Mouse (Mus musculus) ES-Bruce4 (cell line): Measurements from ENCODE around the gene Ddx47. TPM values are rescaled to one million over a fixed set of nuclear protein-coding genes. Genes with fewer than 3 reads are reported as not detected.

ENCODE experiments used
- H3K27ac ChIP-seq: 2 replicates; pipeline ENCODE4 v1.5.1; 2012; ENCODE audit warnings: low read length, inconsistent platforms; ENCODE audit not compliant: insufficient read depth
- H3K27me3 ChIP-seq: 2 replicates; pipeline ENCODE4 v1.6.1; 2012; ENCODE audit warnings: mild to moderate bottlenecking, low read length, inconsistent platforms; ENCODE audit not compliant: control insufficient read depth, poor library complexity, insufficient read depth, severe bottlenecking
- H3K36me3 ChIP-seq: 2 replicates; pipeline ENCODE4 v1.6.1; 2012; ENCODE audit warnings: inconsistent platforms, mild to moderate bottlenecking, low read length, moderate library complexity; ENCODE audit not compliant: control insufficient read depth, poor library complexity, insufficient read depth, severe bottlenecking
- H3K4me1 ChIP-seq: one replicate; pipeline ENCODE4 v1.8.1; 2011; ENCODE audit warnings: low read length; ENCODE audit not compliant: control insufficient read depth, insufficient read depth
- H3K4me3 ChIP-seq: 2 replicates; pipeline ENCODE4 v1.5.1; 2011; ENCODE audit warnings: low read depth, mild to moderate bottlenecking, low read length
- H3K9ac ChIP-seq: 2 replicates; pipeline ENCODE4 v1.6.1; 2012; ENCODE audit warnings: low read depth, mild to moderate bottlenecking, inconsistent platforms; ENCODE audit not compliant: poor library complexity, severe bottlenecking
- H3K9me3 ChIP-seq: replicated peaks from 2 replicates; pipeline ENCODE4 v1.6.1; 2012; ENCODE audit warnings: mild to moderate bottlenecking, low read length, inconsistent platforms; ENCODE audit not compliant: control insufficient read depth, poor library complexity, insufficient read depth, severe bottlenecking
- CTCF ChIP-seq: IDR thresholded peaks from one replicate; pipeline ENCODE4 v1.8.1; 2011; ENCODE audit warnings: low read depth, low read length
- EP300 ChIP-seq: IDR thresholded peaks from 2 replicates; pipeline ENCODE4 v1.6.1; 2011; ENCODE audit warnings: low read depth, low read length; ENCODE audit not compliant: insufficient read depth
- POLR2A ChIP-seq: IDR thresholded peaks from one replicate; pipeline ENCODE4 v1.8.1; 2011; ENCODE audit warnings: low read length; ENCODE audit not compliant: insufficient read depth
- polyA plus RNA-seq: library from polyadenylated mRNA; stranded (reverse); fragments of >200 nt; gene quantifications from 2 replicates; pipeline ENCODE4 v1.2.4, GENCODE M21; 2011; ENCODE audit warnings: low read depth; ENCODE audit not compliant: missing spikeins, insufficient read depth, insufficient read length

Gene Ddx47
- polyA plus RNA-seq, 1 experiment, result 114 TPM

GRCm38 (mm10) chr6:135026755-135027154 lies 15.3 kb downstream of the Ddx47 start:
- H3K36me3 ChIP-seq, result peaks cover 13% of the 10 kb centered on the region
- H3K9ac ChIP-seq, result no peak overlapping the region
- H3K27ac ChIP-seq, result no peak overlapping the region
- no peaks in the 10 kb centered on the region for H3K4me1 ChIP-seq
- no peaks in the 10 kb centered on the region for H3K9me3 ChIP-seq
- TF ChIP-seq POLR2A (no peak), EP300 (no peak), CTCF (no peak)
- H3K27me3 ChIP-seq, result no peaks in the 10 kb centered on the region
- H3K4me3 ChIP-seq, result no peak overlapping the region

GRCm38 (mm10) chr6:135029246-135029645 lies 17.8 kb downstream of the Ddx47 start:
- no peaks in the 10 kb centered on the region for H3K9me3 ChIP-seq
- no peaks in the 10 kb centered on the region for H3K4me1 ChIP-seq
- H3K4me3 ChIP-seq, result no peak overlapping the region
- TF ChIP-seq CTCF (no peak), POLR2A (no peak), EP300 (no peak)
- no peak overlapping the region for H3K27ac ChIP-seq
- no peaks in the 10 kb centered on the region; the same call in 1 of the 2 replicates for H3K36me3 ChIP-seq
- H3K9ac ChIP-seq, result no peak overlapping the region
- H3K27me3 ChIP-seq, result no peaks in the 10 kb centered on the region

- Histone ChIP-seq H3K36me3 (no peaks in the 10 kb centered on the region), H3K9me3 (no peaks in the 10 kb centered on the region), H3K9ac (no peak overlapping the region), H3K4me1 (peaks cover 4% of the 10 kb centered on the region), H3K4me3 (no peak overlapping the region), H3K27me3 (no peaks in the 10 kb centered on the region), H3K27ac (no peak overlapping the region)
- no peak for TF ChIP-seq EP300
- no peak for TF ChIP-seq CTCF
- no peak for TF ChIP-seq POLR2A
These were observed 27.3 kb downstream of the Ddx47 start for GRCm38 (mm10) chr6:135038674-135039073.

GRCm38 (mm10) chr6:135040275-135040871 lies 29.0 kb downstream of the Ddx47 start:
- no peak overlapping the region; the same call in 1 of the 2 replicates for H3K4me3 ChIP-seq
- peak overlapping the region; percentile 62 for H3K27ac ChIP-seq
- no peaks in the 10 kb centered on the region for H3K36me3 ChIP-seq
- no peak overlapping the region for H3K9ac ChIP-seq
- H3K9me3 ChIP-seq, result no peaks in the 10 kb centered on the region
- no peaks in the 10 kb centered on the region for H3K27me3 ChIP-seq
- TF ChIP-seq EP300 (peak; percentile 97), CTCF (no peak), POLR2A (no peak)
- peaks cover 4% of the 10 kb centered on the region for H3K4me1 ChIP-seq

GRCm38 (mm10) chr6:135041930-135042329 lies 30.5 kb downstream of the Ddx47 start:
- no peaks in the 10 kb centered on the region for H3K36me3 ChIP-seq
- no peak overlapping the region for H3K27ac ChIP-seq
- H3K9ac ChIP-seq, result no peak overlapping the region
- no peaks in the 10 kb centered on the region for H3K27me3 ChIP-seq
- H3K4me3 ChIP-seq, result no peak overlapping the region
- TF ChIP-seq CTCF, result no peak
- peak; percentile 78 for TF ChIP-seq EP300
- peaks cover 6% of the 10 kb centered on the region for H3K4me1 ChIP-seq
- no peaks in the 10 kb centered on the region for H3K9me3 ChIP-seq

- no peak overlapping the region for H3K4me3 ChIP-seq
- H3K9me3 ChIP-seq, result no peaks in the 10 kb centered on the region
- no peak overlapping the region for H3K27ac ChIP-seq
- TF ChIP-seq EP300 (no peak), CTCF (no peak), POLR2A (no peak)
- peaks cover 4% of the 10 kb centered on the region for H3K4me1 ChIP-seq
- no peaks in the 10 kb centered on the region for H3K36me3 ChIP-seq
- H3K27me3 ChIP-seq, result no peaks in the 10 kb centered on the region
- no peak overlapping the region for H3K9ac ChIP-seq
These were observed 35.9 kb downstream of the Ddx47 start for GRCm38 (mm10) chr6:135047276-135047675.
